Mouse (Mus musculus): ENCODE data around the gene Pcyt1a.

DNA sequence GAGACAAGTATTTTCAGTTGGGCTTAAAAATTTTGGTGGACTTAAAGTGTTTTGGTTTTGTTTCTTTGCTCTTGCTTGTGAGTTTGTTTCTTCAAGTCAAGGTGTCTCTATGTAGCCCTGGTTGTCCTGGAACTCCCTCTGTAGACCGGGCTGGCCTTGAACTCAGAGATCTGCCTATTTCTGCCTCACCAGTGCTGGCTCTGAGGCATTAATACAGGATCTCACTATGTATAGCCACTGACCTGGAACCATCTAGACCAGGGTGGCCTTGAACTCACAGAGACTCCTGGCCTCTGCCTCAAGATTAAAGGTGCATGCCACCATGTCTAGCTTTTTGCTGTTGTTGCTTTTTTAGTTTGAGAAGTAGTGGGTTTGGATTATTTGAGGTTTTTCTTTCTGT lies 1.2 kb downstream of the Pcyt1a start:
- no peak for TF ChIP-seq CTCF (IDR thresholded peaks at IDR 0.05; ENCODE audit: insufficient read depth, low read depth, low read length)
- no peak for TF ChIP-seq POLR2A (IDR thresholded peaks at IDR 0.05; ENCODE audit: insufficient read depth, low read depth, low read length)

All from olfactory bulb, adult 2 months (tissue).